Mouse (Mus musculus) C2C12 (cell line): Measurements from ENCODE around the gene Gls. TPM values are rescaled to one million over a fixed set of nuclear protein-coding genes. Genes with fewer than 3 reads are reported as not detected.

Experiments used
- H3K27me3 ChIP-seq: one replicate; pipeline ENCODE4 v1.6.1; 2011; ENCODE audit not compliant: control insufficient read depth, insufficient read depth, insufficient read length
- H3K36me3 ChIP-seq: one replicate; pipeline ENCODE4 v1.6.1; 2011; ENCODE audit not compliant: control insufficient read depth, insufficient read depth
- H3K4me3 ChIP-seq: one replicate; pipeline ENCODE4 v1.5.1; 2011; ENCODE audit warnings: mild to moderate bottlenecking, control low read depth; ENCODE audit not compliant: poor library complexity, insufficient read depth, severe bottlenecking
- H3K79me2 ChIP-seq: one replicate; pipeline ENCODE4 v1.6.1; 2011; ENCODE audit not compliant: control insufficient read depth, insufficient read depth
- H3K79me3 ChIP-seq: one replicate; pipeline ENCODE4 v1.6.1; 2011; ENCODE audit warnings: low read depth, control low read depth
- H3ac ChIP-seq: one replicate; pipeline ENCODE3; 2011; ENCODE audit warnings: low read depth; ENCODE audit not compliant: control insufficient read depth, insufficient read length
- CEBPB ChIP-seq: IDR thresholded peaks from one replicate; pipeline ENCODE4 v1.6.1; 2011; ENCODE audit warnings: low read depth, mild to moderate bottlenecking, control low read depth, moderate library complexity
- CTCF ChIP-seq: IDR thresholded peaks from one replicate; pipeline ENCODE4 v1.5.1; 2011; ENCODE audit not compliant: control insufficient read depth, insufficient read depth, insufficient read length
- FOSL1 ChIP-seq: IDR thresholded peaks from one replicate; pipeline ENCODE4 v1.8.0; 2011; ENCODE audit warnings: mild to moderate bottlenecking, low read length; ENCODE audit not compliant: poor library complexity, insufficient read depth, severe bottlenecking
- MAX ChIP-seq: IDR thresholded peaks from one replicate; pipeline ENCODE4 v1.6.1; 2011; ENCODE audit warnings: mild to moderate bottlenecking, control low read depth
- MYOD1 ChIP-seq: IDR thresholded peaks from one replicate; pipeline ENCODE4 v1.6.1; 2011; ENCODE audit warnings: low read depth; ENCODE audit not compliant: control insufficient read depth, insufficient read length
- MYOG ChIP-seq: IDR thresholded peaks from one replicate; pipeline ENCODE4 v1.6.1; 2011; ENCODE audit not compliant: control insufficient read depth, insufficient read length; ENCODE audit errors: extremely low read depth
- USF1 ChIP-seq: IDR thresholded peaks from one replicate; pipeline ENCODE4 v1.6.1; 2011; ENCODE audit warnings: low read depth, mild to moderate bottlenecking, control low read depth, moderate library complexity
- polyA plus RNA-seq: library from polyadenylated mRNA; unstranded; fragments of >200 nt; fragmentation: generic; extraction: Trizol; gene quantifications from one replicate; pipeline ENCODE4 v1.2.1, GENCODE M21; 2012; ENCODE audit warnings: missing spikeins

The Gls gene
- polyA plus RNA-seq, 1 experiment: 22.0 TPM

- Histone ChIP-seq H3ac (no peak overlapping the region), H3K27me3 (no peaks in the 10 kb centered on the region)
Observed at GRCm38 (mm10) chr1:52151166-52151565, 81.9 kb downstream of the Gls start.

DNA sequence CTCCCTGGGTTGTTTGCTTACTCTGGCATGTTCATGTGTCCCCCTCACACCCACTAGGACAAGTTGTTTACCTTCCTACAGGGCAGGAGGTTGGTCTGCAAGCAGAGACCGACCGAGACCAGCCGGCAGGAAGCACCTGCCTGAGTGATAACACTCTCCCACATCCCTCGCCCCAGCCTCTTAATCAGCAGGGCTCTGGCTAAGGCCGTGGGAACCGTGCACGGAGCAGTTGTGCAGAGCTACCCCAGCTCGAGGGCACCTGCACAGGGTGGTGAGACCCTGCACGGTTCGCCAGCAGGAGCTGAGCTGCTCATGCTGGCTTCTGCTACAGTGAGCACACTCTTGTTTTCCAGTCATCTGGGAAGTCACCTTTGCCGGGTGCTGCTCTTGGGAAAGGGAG is 82.4 kb downstream of the Gls start:
- Histone ChIP-seq H3K4me3 (no peak overlapping the region), H3ac (no peak overlapping the region), H3K27me3 (no peaks in the 10 kb centered on the region), H3K79me2 (no peaks in the 10 kb centered on the region), H3K79me3 (no peaks in the 10 kb centered on the region), H3K36me3 (peaks cover 21% of the 10 kb centered on the region)
- TF ChIP-seq FOSL1: no peak
- no peak for TF ChIP-seq MAX
- TF ChIP-seq USF1: no peak
- TF ChIP-seq CEBPB: no peak
- TF ChIP-seq CTCF: no peak
- TF ChIP-seq MYOG: no peak
- no peak for TF ChIP-seq MYOD1

More at GRCm38 (mm10) chr1:52151166-52151565, 81.9 kb downstream of the Gls start:
- Histone ChIP-seq H3K36me3 (peaks cover 25% of the 10 kb centered on the region), H3K79me2 (no peaks in the 10 kb centered on the region), H3K4me3 (no peak overlapping the region), H3K79me3 (no peaks in the 10 kb centered on the region)
- TF ChIP-seq CEBPB: no peak
- no peak for TF ChIP-seq FOSL1
- TF ChIP-seq USF1: no peak
- no peak for TF ChIP-seq CTCF
- no peak for TF ChIP-seq MAX
- no peak for TF ChIP-seq MYOG
- TF ChIP-seq MYOD1: no peak

GRCm38 (mm10) chr1:52149934-52150346 is 83.1 kb downstream of the Gls start:
- no peaks in the 10 kb centered on the region for H3K79me2 ChIP-seq
- H3K79me3 ChIP-seq: no peaks in the 10 kb centered on the region
- no peak overlapping the region for H3ac ChIP-seq
- TF ChIP-seq MYOD1: no peak
- H3K36me3 ChIP-seq: peaks cover 13% of the 10 kb centered on the region
- no peak overlapping the region for H3K4me3 ChIP-seq
- no peaks in the 10 kb centered on the region for H3K27me3 ChIP-seq

DNA sequence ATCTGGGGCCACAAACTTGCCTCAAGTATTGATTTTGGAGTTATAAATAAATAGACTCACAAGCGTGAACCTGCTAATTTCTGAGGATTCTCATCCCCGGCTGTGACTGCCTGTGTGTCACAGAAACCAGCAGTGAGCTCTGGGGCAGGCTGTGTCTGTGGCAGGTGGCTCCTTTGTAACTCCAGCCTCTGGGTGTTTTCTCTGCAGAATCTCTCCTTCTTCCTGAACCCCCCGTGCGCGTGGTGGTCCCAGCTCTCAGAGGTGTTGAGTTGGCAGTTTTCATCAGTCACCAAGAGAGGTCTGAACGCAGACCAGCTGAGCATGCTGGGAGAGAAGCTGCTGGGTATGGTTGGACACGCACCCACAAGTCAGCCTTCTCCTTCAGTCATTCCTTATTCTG is 84.3 kb downstream of the Gls start:
- no peaks in the 10 kb centered on the region for H3K79me2 ChIP-seq
- no peaks in the 10 kb centered on the region for H3K79me3 ChIP-seq
- no peak overlapping the region for H3K4me3 ChIP-seq
- no peaks in the 10 kb centered on the region for H3K27me3 ChIP-seq
- no peak overlapping the region for H3ac ChIP-seq
- H3K36me3 ChIP-seq: peaks cover 9% of the 10 kb centered on the region
- TF ChIP-seq MYOD1 (no peak), MAX (no peak), FOSL1 (no peak)

GRCm38 (mm10) chr1:52148178-52148577 is 84.9 kb downstream of the Gls start:
- Histone ChIP-seq H3K79me2 (no peaks in the 10 kb centered on the region), H3K36me3 (peaks cover 9% of the 10 kb centered on the region), H3K79me3 (no peaks in the 10 kb centered on the region), H3K4me3 (no peak overlapping the region), H3ac (no peak overlapping the region), H3K27me3 (no peaks in the 10 kb centered on the region)
- TF ChIP-seq USF1 (no peak), MYOD1 (no peak), MYOG (no peak), CTCF (no peak)

DNA sequence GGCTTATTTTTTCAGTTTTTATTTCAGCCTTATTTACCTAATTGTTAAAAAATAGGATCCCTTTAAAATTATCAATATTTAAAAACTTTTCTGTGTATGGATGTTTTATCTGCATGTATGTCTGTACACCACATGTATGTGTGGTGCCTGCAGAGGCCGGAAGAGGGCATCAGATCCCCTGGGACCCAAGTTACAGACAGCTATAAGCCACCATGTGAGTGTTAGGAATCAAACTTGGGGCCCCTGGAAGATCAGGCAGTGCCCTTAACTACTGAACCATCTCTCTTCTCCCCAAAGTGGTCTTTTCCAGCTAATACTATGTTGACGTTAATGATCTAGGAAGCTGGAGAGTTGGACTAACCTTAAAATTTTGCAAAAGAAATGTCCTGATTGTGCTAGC is 85.6 kb downstream of the Gls start:
- Histone ChIP-seq H3K27me3 (no peaks in the 10 kb centered on the region), H3K79me3 (no peaks in the 10 kb centered on the region), H3K79me2 (no peaks in the 10 kb centered on the region), H3K36me3 (peaks cover 9% of the 10 kb centered on the region), H3ac (no peak overlapping the region), H3K4me3 (no peak overlapping the region)
- no peak for TF ChIP-seq MYOD1
- TF ChIP-seq USF1: no peak
- no peak for TF ChIP-seq CEBPB
- no peak for TF ChIP-seq FOSL1
- TF ChIP-seq MYOG: no peak
- no peak for TF ChIP-seq CTCF
